Mouse (Mus musculus) small intestine, adult 2 months (tissue): Measurements from ENCODE around the gene Slc2a13. TPM values are rescaled to one million over a fixed set of nuclear protein-coding genes. Genes with fewer than 3 reads are reported as not detected.

Source experiments
- H3K27ac ChIP-seq: fragments of 200-500 bp; 2 replicates; pipeline ENCODE4 v1.5.1; 2012; ENCODE audit warnings: low read depth, low read length, control low read depth, inconsistent platforms; ENCODE audit not compliant: insufficient read depth
- H3K27me3 ChIP-seq: fragments of 200-500 bp; 2 replicates; pipeline ENCODE4 v1.6.1; 2012; ENCODE audit warnings: mild to moderate bottlenecking, moderate library complexity, low read length, inconsistent platforms; ENCODE audit not compliant: control insufficient read depth, insufficient read depth
- H3K36me3 ChIP-seq: fragments of 200-500 bp; 2 replicates; pipeline ENCODE4 v1.6.1; 2012; ENCODE audit warnings: mild to moderate bottlenecking, low read length, control low read depth, inconsistent platforms; ENCODE audit not compliant: control insufficient read depth, insufficient read depth
- H3K4me1 ChIP-seq: fragments of 200-500 bp; 2 replicates; pipeline ENCODE4 v1.6.1; 2012; ENCODE audit warnings: low read length, inconsistent platforms, mixed read lengths; ENCODE audit not compliant: control insufficient read depth, insufficient read depth, insufficient read length
- H3K4me3 ChIP-seq: fragments of 200-500 bp; 2 replicates; pipeline ENCODE4 v1.5.1; 2012; ENCODE audit warnings: low read depth, mild to moderate bottlenecking, control low read depth, inconsistent platforms, low read length, moderate library complexity
- CTCF ChIP-seq: fragments of 200-500 bp; IDR thresholded peaks from 2 replicates; pipeline ENCODE4 v1.5.1; 2012; ENCODE audit warnings: low read depth, mild to moderate bottlenecking, control low read depth, inconsistent platforms, low read length, moderate library complexity, mixed read lengths; ENCODE audit not compliant: insufficient replicate concordance, insufficient read length; ENCODE audit errors: extremely low read depth
- POLR2A ChIP-seq: fragments of 200-500 bp; IDR thresholded peaks from 2 replicates; pipeline ENCODE4 v1.6.1; 2012; ENCODE audit warnings: low read depth, mild to moderate bottlenecking, control low read depth, inconsistent platforms, low read length, moderate library complexity
- WGBS: fragments of 180-500 bp; shearing (Covaris S2); methylation state at CpG from one replicate; pipeline ENCODE4 v1.1.7; 2018; 5-methylcytosine and 5-hydroxymethylcytosine counted together
- polyA plus RNA-seq: library from polyadenylated mRNA; depleted of rRNA; stranded (reverse); fragments of >200 nt; gene quantifications from 2 replicates; pipeline ENCODE4 v1.2.3, GENCODE M21; 2012

Gene Slc2a13
- polyA plus RNA-seq, 1 experiment = 0.71 TPM

- no peaks in the 10 kb centered on the region for H3K4me1 ChIP-seq
- no peak overlapping the region for H3K4me3 ChIP-seq
- WGBS = 82% methylated on average over 6 of the region's 6 CpGs
- no peaks in the 10 kb centered on the region for H3K36me3 ChIP-seq
- no peaks in the 10 kb centered on the region for H3K27me3 ChIP-seq
- H3K27ac ChIP-seq = no peak overlapping the region
- TF ChIP-seq CTCF (no peak), POLR2A (no peak)
These were observed 147.6 kb downstream of the Slc2a13 start for GRCm38 (mm10) chr15:91425426-91425825.

- H3K27me3 ChIP-seq = no peaks in the 10 kb centered on the region
- TF ChIP-seq POLR2A (no peak), CTCF (no peak)
- H3K4me3 ChIP-seq = no peak overlapping the region
- no peaks in the 10 kb centered on the region for H3K4me1 ChIP-seq
- H3K36me3 ChIP-seq = no peaks in the 10 kb centered on the region
- whole genome bisulfite sequencing = 54% methylated on average over 7 of the region's 7 CpGs
- no peak overlapping the region for H3K27ac ChIP-seq
These were observed 166.1 kb downstream of the Slc2a13 start for GRCm38 (mm10) chr15:91406979-91407378.

- 76% methylated on average over 4 of the region's 4 CpGs for WGBS
- no peak overlapping the region for H3K4me3 ChIP-seq
These were observed 177.9 kb downstream of the Slc2a13 start for GRCm38 (mm10) chr15:91395165-91395564.

GRCm38 (mm10) chr15:91383694-91384093 is 189.4 kb downstream of the Slc2a13 start:
- Histone ChIP-seq H3K27ac (no peak overlapping the region), H3K4me1 (0 out of 2 replicates have a peak, but pooled peaks cover 3% of the 10 kb centered on the region), H3K4me3 (no peak overlapping the region), H3K27me3 (no peaks in the 10 kb centered on the region), H3K36me3 (no peaks in the 10 kb centered on the region)
- no peak for TF ChIP-seq CTCF
- no peak for TF ChIP-seq POLR2A
- 52% methylated on average over 1 of the region's 1 CpGs for WGBS

More at GRCm38 (mm10) chr15:91395165-91395564, 177.9 kb downstream of the Slc2a13 start:
- H3K27ac ChIP-seq = no peak overlapping the region
- H3K4me1 ChIP-seq = no peaks in the 10 kb centered on the region
- no peaks in the 10 kb centered on the region for H3K27me3 ChIP-seq
- H3K36me3 ChIP-seq = no peaks in the 10 kb centered on the region
- TF ChIP-seq CTCF (no peak), POLR2A (no peak)

- H3K4me1 ChIP-seq = 0 out of 2 replicates have a peak, but pooled peaks cover 3% of the 10 kb centered on the region
- H3K27ac ChIP-seq = no peak overlapping the region
- 90% methylated on average over 2 of the region's 2 CpGs for WGBS
- TF ChIP-seq CTCF (no peak), POLR2A (no peak)
- H3K4me3 ChIP-seq = no peak overlapping the region
- H3K27me3 ChIP-seq = no peaks in the 10 kb centered on the region
- no peaks in the 10 kb centered on the region for H3K36me3 ChIP-seq
These were observed 190.5 kb downstream of the Slc2a13 start for GRCm38 (mm10) chr15:91382606-91383005.

GRCm38 (mm10) chr15:91381864-91382263 is 191.2 kb downstream of the Slc2a13 start:
- no peak overlapping the region for H3K4me3 ChIP-seq
- TF ChIP-seq POLR2A = no peak
- no peak for TF ChIP-seq CTCF
- 0 out of 2 replicates have a peak, but pooled peaks cover 3% of the 10 kb centered on the region for H3K4me1 ChIP-seq
- H3K36me3 ChIP-seq = no peaks in the 10 kb centered on the region
- H3K27ac ChIP-seq = no peak overlapping the region
- 26% methylated on average over 1 of the region's 1 CpGs for WGBS
- H3K27me3 ChIP-seq = no peaks in the 10 kb centered on the region

- Histone ChIP-seq H3K27me3 (no peaks in the 10 kb centered on the region), H3K36me3 (no peaks in the 10 kb centered on the region), H3K4me1 (0 out of 2 replicates have a peak, but pooled peaks cover 3% of the 10 kb centered on the region), H3K4me3 (no peak overlapping the region), H3K27ac (no peak overlapping the region)
- no peak for TF ChIP-seq POLR2A
- TF ChIP-seq CTCF = no peak
- WGBS = 23% methylated on average over 8 of the region's 8 CpGs
These were observed 194.2 kb downstream of the Slc2a13 start for GRCm38 (mm10) chr15:91378751-91379325.
